Mouse (Mus musculus) heart, embryonic 15.5 days (tissue): ENCODE data around the gene Rsad1. TPM values are rescaled to one million over a fixed set of nuclear protein-coding genes. Genes with fewer than 3 reads are reported as not detected.

Source experiments
- ATAC-seq: fragments of 200-750 bp; cut with Nextera tagmentation; replicated peaks from 2 replicates; pipeline ENCODE4 v1.8.0; 2017; ENCODE audit warnings: low read depth, moderate TSS enrichment; ENCODE audit not compliant: insufficient number of reproducible peaks, insufficient read depth, low FRiP score
- H3K27ac ChIP-seq: fragments of 300-500 bp; sonication (generic); 2 replicates; pipeline ENCODE4 v1.5.1; 2015; ENCODE audit warnings: mild to moderate bottlenecking, inconsistent platforms
- H3K27me3 ChIP-seq: fragments of 300-500 bp; sonication (generic); 2 replicates; pipeline ENCODE4 v1.6.1; 2015; ENCODE audit warnings: inconsistent platforms
- H3K36me3 ChIP-seq: fragments of 300-500 bp; sonication (generic); 2 replicates; pipeline ENCODE4 v1.6.1; 2015; ENCODE audit warnings: mild to moderate bottlenecking, inconsistent platforms
- H3K4me1 ChIP-seq: fragments of 300-500 bp; sonication (generic); replicated peaks from 2 replicates; pipeline ENCODE4 v1.6.1; 2015; ENCODE audit warnings: inconsistent platforms
- H3K4me2 ChIP-seq: fragments of 300-500 bp; sonication (generic); 2 replicates; pipeline ENCODE4 v1.6.1; 2015; ENCODE audit warnings: inconsistent platforms, mild to moderate bottlenecking, moderate library complexity
- H3K4me3 ChIP-seq: fragments of 300-500 bp; sonication (generic); 2 replicates; pipeline ENCODE4 v1.5.1; 2015; ENCODE audit warnings: mild to moderate bottlenecking, inconsistent platforms
- H3K9ac ChIP-seq: fragments of 300-500 bp; sonication (generic); 2 replicates; pipeline ENCODE4 v1.6.1; 2015; ENCODE audit warnings: mild to moderate bottlenecking, inconsistent platforms
- H3K9me3 ChIP-seq: fragments of 300-500 bp; sonication (generic); replicated peaks from 2 replicates; pipeline ENCODE4 v1.6.1; 2016; ENCODE audit warnings: inconsistent platforms
- WGBS: fragments of 180-500 bp; shearing (Covaris S2); methylation state at CpG from one replicate; pipeline ENCODE4 v1.1.7; 2015; ENCODE audit warnings: mixed read lengths; 5-methylcytosine and 5-hydroxymethylcytosine counted together
- polyA plus RNA-seq: library from polyadenylated mRNA; unstranded; fragments of >200 nt; fragmentation: Nextera tagmentation; extraction: Ambion mirVana; gene quantifications from 2 replicates; pipeline ENCODE4 v1.2.1, GENCODE M21; 2015

The Rsad1 gene
- polyA plus RNA-seq, 1 experiment from 2014 or later, result 6.2 TPM

DNA sequence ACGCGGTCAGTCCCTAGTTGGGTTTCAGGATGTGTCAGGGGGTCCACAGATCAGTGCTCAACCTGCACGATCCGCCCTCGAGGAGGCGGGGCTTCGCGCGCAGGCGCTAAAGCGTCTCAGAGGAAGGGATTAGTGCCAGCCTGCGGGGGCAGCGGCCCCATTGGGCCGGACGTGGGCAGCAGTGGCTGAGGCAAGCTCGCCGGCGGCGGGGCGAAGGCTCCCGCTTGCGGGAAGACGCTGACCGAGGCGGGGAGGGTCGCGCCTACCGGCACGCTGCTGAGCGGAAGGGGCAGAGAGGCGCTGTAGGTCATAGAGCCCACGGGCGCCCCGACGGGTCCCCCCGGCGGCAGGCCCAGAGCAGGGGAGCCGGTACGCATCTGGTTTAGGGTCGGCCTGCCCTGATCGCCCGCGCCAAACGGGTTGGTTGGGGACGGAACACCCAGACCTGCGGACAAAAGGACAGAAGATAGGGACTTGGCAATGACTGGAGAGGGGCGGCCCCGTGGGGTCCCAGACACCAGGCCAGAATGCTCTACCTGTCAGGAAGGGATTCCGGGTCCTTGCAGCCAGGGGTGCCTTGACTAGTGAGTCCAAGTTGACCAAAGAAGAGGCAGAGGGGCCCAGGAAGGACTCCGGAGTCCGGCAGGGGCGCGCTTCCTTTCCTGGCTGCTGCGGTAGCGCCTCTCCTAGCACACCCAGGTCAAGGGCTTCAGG is 57.9 kb downstream of the Rsad1 start:
- no peak for ATAC-seq
- peaks cover 28% of the 10 kb centered on the region for H3K4me1 ChIP-seq
- WGBS, result 17% methylated on average over 55 of the region's 55 CpGs
- H3K27ac ChIP-seq, result no peak overlapping the region
- no peaks in the 10 kb centered on the region for H3K9me3 ChIP-seq
- H3K4me3 ChIP-seq, result peak overlapping the region; percentile 49
- peaks cover 11% of the 10 kb centered on the region; the same call in 1 of the 2 replicates for H3K36me3 ChIP-seq
- peak overlapping the region; percentile 46 for H3K9ac ChIP-seq
- H3K4me2 ChIP-seq, result peak overlapping the region; percentile 66
- H3K27me3 ChIP-seq, result peaks cover 50% of the 10 kb centered on the region

Other genes starting within 250 kb of the Rsad1 start
- gene Luc7l3, start 227.3 kb downstream of the Rsad1 start, polyA plus RNA-seq, result 63.3 and 70.9 TPM in 2 replicates
- 52.3 and 52.5 TPM in 2 replicates for gene Ankrd40, start 221.3 kb downstream of the Rsad1 start, polyA plus RNA-seq
- 1.1 and 1.7 TPM in 2 replicates for gene Abcc3, start 156.3 kb downstream of the Rsad1 start, polyA plus RNA-seq
- 6.4 TPM in 2 replicates for gene Cacna1g, start 75.1 kb downstream of the Rsad1 start, polyA plus RNA-seq
- gene Spata20, start 63.1 kb downstream of the Rsad1 start, polyA plus RNA-seq, result 0.13 and 0.28 TPM in 2 replicates
- gene Epn3, start 49.3 kb downstream of the Rsad1 start, polyA plus RNA-seq, result 13.1 and 16.9 TPM in 2 replicates
- 5.8 and 6.1 TPM in 2 replicates for gene Mycbpap, start 27.5 kb downstream of the Rsad1 start, polyA plus RNA-seq
- 0.57 and 1.5 TPM in 2 replicates for gene Chad, start 15.8 kb upstream of the Rsad1 start, polyA plus RNA-seq
- gene Acsf2, start 52.6 kb upstream of the Rsad1 start, polyA plus RNA-seq, result 3.3 and 3.7 TPM in 2 replicates
- gene Lrrc59, start 80.5 kb upstream of the Rsad1 start, polyA plus RNA-seq, result 100 and 128 TPM in 2 replicates
- gene Mrpl27, start 104.5 kb upstream of the Rsad1 start, polyA plus RNA-seq, result 122 and 135 TPM in 2 replicates
- gene Eme1, start 104.7 kb upstream of the Rsad1 start, polyA plus RNA-seq, result 8.7 and 11.5 TPM in 2 replicates
- 11.6 and 16.6 TPM in 2 replicates for gene Xylt2, start 128.3 kb upstream of the Rsad1 start, polyA plus RNA-seq
- gene Gm11541, start 155.2 kb upstream of the Rsad1 start, polyA plus RNA-seq, result 0.13 TPM in 1 of 2 replicates, not detected in the other
- 0.11 TPM in 1 of 2 replicates, not detected in the other for gene Cdc34b, start 192.5 kb upstream of the Rsad1 start, polyA plus RNA-seq
- not detected in 2 replicates for gene Tmem92, start 233.4 kb upstream of the Rsad1 start, polyA plus RNA-seq